Mouse (Mus musculus) limb, embryonic 15.5 days (tissue): ENCODE measurements around the gene Fkbp10. TPM values are rescaled to one million over a fixed set of nuclear protein-coding genes. Genes with fewer than 3 reads are reported as not detected.

Experiments used
- ATAC-seq: fragments of 200-750 bp; cut with Nextera tagmentation; 2 replicates; pipeline ENCODE4 v1.8.0; 2017; ENCODE audit warnings: low read depth, moderate TSS enrichment; ENCODE audit not compliant: insufficient number of reproducible peaks, low FRiP score, low TSS enrichment
- H3K27ac ChIP-seq: fragments of 300-500 bp; sonication (generic); 2 replicates; pipeline ENCODE4 v1.5.1; 2015; ENCODE audit warnings: moderate library complexity, mild to moderate bottlenecking, inconsistent platforms
- H3K27me3 ChIP-seq: fragments of 300-500 bp; sonication (generic); 2 replicates; pipeline ENCODE4 v1.6.1; 2015; ENCODE audit warnings: inconsistent platforms
- H3K36me3 ChIP-seq: fragments of 300-500 bp; sonication (generic); 2 replicates; pipeline ENCODE4 v1.6.1; 2015; ENCODE audit warnings: inconsistent platforms
- H3K4me1 ChIP-seq: fragments of 300-500 bp; sonication (generic); 2 replicates; pipeline ENCODE4 v1.6.1; 2015; ENCODE audit warnings: inconsistent platforms
- H3K4me2 ChIP-seq: fragments of 300-500 bp; sonication (generic); 2 replicates; pipeline ENCODE4 v1.6.1; 2015; ENCODE audit warnings: mild to moderate bottlenecking, inconsistent platforms
- H3K4me3 ChIP-seq: fragments of 300-500 bp; sonication (generic); 2 replicates; pipeline ENCODE4 v1.5.1; 2015; ENCODE audit warnings: mild to moderate bottlenecking, inconsistent platforms
- H3K9ac ChIP-seq: fragments of 300-500 bp; sonication (generic); 2 replicates; pipeline ENCODE4 v1.6.1; 2015; ENCODE audit warnings: inconsistent platforms
- H3K9me3 ChIP-seq: fragments of 300-500 bp; sonication (generic); 2 replicates; pipeline ENCODE4 v1.6.1; 2016; ENCODE audit warnings: inconsistent platforms
- WGBS: fragments of 180-500 bp; shearing (Covaris S2); methylation state at CpG from one replicate; pipeline ENCODE4 v1.1.7; 2015; 5-methylcytosine and 5-hydroxymethylcytosine counted together
- polyA plus RNA-seq: library from polyadenylated mRNA; unstranded; fragments of >200 nt; fragmentation: Nextera tagmentation; extraction: Ambion mirVana; gene quantifications from 2 replicates; pipeline ENCODE4 v1.2.1, GENCODE M21; 2015

The Fkbp10 gene
- polyA plus RNA-seq, 1 experiment from 2014 or later: 210 TPM

GRCm38 (mm10) chr11:100404456-100405074 lies 10.9 kb upstream of the Fkbp10 start:
- 80% methylated on average over 3 of the region's 3 CpGs for WGBS
- ATAC-seq: no peak
- peaks cover 22% of the 10 kb centered on the region for H3K36me3 ChIP-seq
- peaks cover 24% of the 10 kb centered on the region for H3K4me1 ChIP-seq
- H3K27ac ChIP-seq: no peak overlapping the region
- H3K4me3 ChIP-seq: no peak overlapping the region
- no peak overlapping the region for H3K9ac ChIP-seq
- no peaks in the 10 kb centered on the region for H3K27me3 ChIP-seq
- no peak overlapping the region for H3K4me2 ChIP-seq
- no peaks in the 10 kb centered on the region for H3K9me3 ChIP-seq

GRCm38 (mm10) chr11:100406273-100406672 lies 9.2 kb upstream of the Fkbp10 start:
- H3K27ac ChIP-seq: peak overlapping the region; percentile 54
- H3K9ac ChIP-seq: no peak overlapping the region
- no peak for ATAC-seq
- H3K4me2 ChIP-seq: no peak overlapping the region
- H3K36me3 ChIP-seq: peaks cover 35% of the 10 kb centered on the region
- no peaks in the 10 kb centered on the region for H3K9me3 ChIP-seq
- no peak overlapping the region for H3K4me3 ChIP-seq
- H3K4me1 ChIP-seq: peaks cover 26% of the 10 kb centered on the region
- 67% methylated on average over 8 of the region's 8 CpGs for WGBS
- no peaks in the 10 kb centered on the region for H3K27me3 ChIP-seq

GRCm38 (mm10) chr11:100406995-100407705 lies 8.3 kb upstream of the Fkbp10 start:
- ATAC-seq: no peak
- Histone ChIP-seq H3K4me2 (no peak overlapping the region), H3K4me1 (peaks cover 30% of the 10 kb centered on the region), H3K9ac (no peak overlapping the region), H3K36me3 (peaks cover 35% of the 10 kb centered on the region), H3K27me3 (no peaks in the 10 kb centered on the region), H3K9me3 (no peaks in the 10 kb centered on the region), H3K4me3 (no peak overlapping the region), H3K27ac (peak overlapping the region; percentile 54)
- 73% methylated on average over 5 of the region's 5 CpGs for WGBS

GRCm38 (mm10) chr11:100408076-100408834 lies 7.2 kb upstream of the Fkbp10 start:
- Histone ChIP-seq H3K27ac (peak overlapping the region; percentile 24), H3K9ac (no peak overlapping the region), H3K36me3 (peaks cover 35% of the 10 kb centered on the region), H3K4me3 (no peak overlapping the region), H3K4me2 (no peak overlapping the region), H3K27me3 (no peaks in the 10 kb centered on the region), H3K4me1 (peaks cover 35% of the 10 kb centered on the region), H3K9me3 (no peaks in the 10 kb centered on the region)
- ATAC-seq: no peak
- WGBS: 37% methylated on average over 10 of the region's 10 CpGs

GRCm38 (mm10) chr11:100408835-100409462 lies 6.5 kb upstream of the Fkbp10 start:
- no peak for ATAC-seq
- H3K9me3 ChIP-seq: no peaks in the 10 kb centered on the region
- H3K4me2 ChIP-seq: no peak overlapping the region
- no peak overlapping the region for H3K27ac ChIP-seq
- peaks cover 37% of the 10 kb centered on the region for H3K4me1 ChIP-seq
- no peak overlapping the region for H3K9ac ChIP-seq
- H3K36me3 ChIP-seq: peaks cover 35% of the 10 kb centered on the region
- no peak overlapping the region for H3K4me3 ChIP-seq
- 91% methylated on average over 12 of the region's 12 CpGs for WGBS
- no peaks in the 10 kb centered on the region for H3K27me3 ChIP-seq

GRCm38 (mm10) chr11:100409686-100410085 lies 5.8 kb upstream of the Fkbp10 start:
- Histone ChIP-seq H3K4me2 (no peak overlapping the region), H3K4me3 (no peak overlapping the region), H3K27ac (no peak overlapping the region), H3K4me1 (peaks cover 37% of the 10 kb centered on the region), H3K9me3 (no peaks in the 10 kb centered on the region), H3K9ac (no peak overlapping the region), H3K27me3 (no peaks in the 10 kb centered on the region), H3K36me3 (peaks cover 35% of the 10 kb centered on the region)
- ATAC-seq: no peak
- WGBS: 73% methylated on average over 3 of the region's 3 CpGs

GRCm38 (mm10) chr11:100411736-100412135 lies 3.8 kb upstream of the Fkbp10 start:
- 69% methylated on average over 11 of the region's 11 CpGs for WGBS
- no peaks in the 10 kb centered on the region for H3K9me3 ChIP-seq
- peak overlapping the region; percentile 35; the same call in 1 of the 2 replicates for H3K27ac ChIP-seq
- H3K4me3 ChIP-seq: no peak overlapping the region
- no peak for ATAC-seq
- no peaks in the 10 kb centered on the region for H3K27me3 ChIP-seq
- peaks cover 40% of the 10 kb centered on the region for H3K4me1 ChIP-seq
- peak overlapping the region; percentile 69 for H3K4me2 ChIP-seq
- H3K9ac ChIP-seq: no peak overlapping the region
- H3K36me3 ChIP-seq: peaks cover 33% of the 10 kb centered on the region

- peak overlapping the region; percentile 99 for H3K27ac ChIP-seq
- peaks cover 44% of the 10 kb centered on the region for H3K4me1 ChIP-seq
Observed at GRCm38 (mm10) chr11:100413541-100413940, 2.0 kb upstream of the Fkbp10 start.

GRCm38 (mm10) chr11:100414021-100414913 lies 1.2 kb upstream of the Fkbp10 start, which contains the start of gene P3h4:
P3h4 (minus strand) TSS chr11:100414836.
- 1% methylated on average over 92 of the region's 93 CpGs for WGBS
- H3K4me1 ChIP-seq: peaks cover 44% of the 10 kb centered on the region
- peak; percentile 93 for ATAC-seq

More at GRCm38 (mm10) chr11:100413541-100413940, 2.0 kb upstream of the Fkbp10 start:
- H3K9ac ChIP-seq: peak overlapping the region; percentile 74
- no peaks in the 10 kb centered on the region for H3K27me3 ChIP-seq
- no peaks in the 10 kb centered on the region for H3K9me3 ChIP-seq
- no peak for ATAC-seq
- H3K4me2 ChIP-seq: peak overlapping the region; percentile 69
- 47% methylated on average over 11 of the region's 11 CpGs for WGBS
- peaks cover 21% of the 10 kb centered on the region for H3K36me3 ChIP-seq
- H3K4me3 ChIP-seq: peak overlapping the region; percentile 84

GRCm38 (mm10) chr11:100421537-100421936 lies 6.0 kb downstream of the Fkbp10 start:
- Histone ChIP-seq H3K4me3 (no peak overlapping the region), H3K9ac (no peak overlapping the region), H3K4me2 (no peak overlapping the region), H3K4me1 (peaks cover 9% of the 10 kb centered on the region; the same call in 1 of the 2 replicates), H3K27ac (no peak overlapping the region), H3K36me3 (peaks cover 54% of the 10 kb centered on the region), H3K27me3 (no peaks in the 10 kb centered on the region), H3K9me3 (no peaks in the 10 kb centered on the region)
- no peak for ATAC-seq
- WGBS: 78% methylated on average over 8 of the region's 8 CpGs

More at GRCm38 (mm10) chr11:100414021-100414913, 1.2 kb upstream of the Fkbp10 start, which contains the start of gene P3h4:
- Histone ChIP-seq H3K27me3 (no peaks in the 10 kb centered on the region), H3K4me3 (peak within 1 kb of the TSS; percentile 84), H3K36me3 (peaks cover 13% of the 10 kb centered on the region), H3K9me3 (no peaks in the 10 kb centered on the region), H3K9ac (peak within 1 kb of the TSS; percentile 74), H3K4me2 (peak within 1 kb of the TSS; percentile 69), H3K27ac (peak within 1 kb of the TSS; percentile 99)

- ATAC-seq: no peak
- no peak overlapping the region for H3K4me2 ChIP-seq
- no peak overlapping the region for H3K9ac ChIP-seq
- H3K4me3 ChIP-seq: no peak overlapping the region
- H3K4me1 ChIP-seq: no peaks in the 10 kb centered on the region
- WGBS: 86% methylated on average over 7 of the region's 7 CpGs
- H3K27ac ChIP-seq: no peak overlapping the region
- H3K9me3 ChIP-seq: no peaks in the 10 kb centered on the region
- no peaks in the 10 kb centered on the region for H3K27me3 ChIP-seq
- H3K36me3 ChIP-seq: peaks cover 61% of the 10 kb centered on the region
Observed at GRCm38 (mm10) chr11:100423836-100424235, 8.3 kb downstream of the Fkbp10 start.
